Mouse (Mus musculus): ENCODE results near the gene Col6a3.

DNA sequence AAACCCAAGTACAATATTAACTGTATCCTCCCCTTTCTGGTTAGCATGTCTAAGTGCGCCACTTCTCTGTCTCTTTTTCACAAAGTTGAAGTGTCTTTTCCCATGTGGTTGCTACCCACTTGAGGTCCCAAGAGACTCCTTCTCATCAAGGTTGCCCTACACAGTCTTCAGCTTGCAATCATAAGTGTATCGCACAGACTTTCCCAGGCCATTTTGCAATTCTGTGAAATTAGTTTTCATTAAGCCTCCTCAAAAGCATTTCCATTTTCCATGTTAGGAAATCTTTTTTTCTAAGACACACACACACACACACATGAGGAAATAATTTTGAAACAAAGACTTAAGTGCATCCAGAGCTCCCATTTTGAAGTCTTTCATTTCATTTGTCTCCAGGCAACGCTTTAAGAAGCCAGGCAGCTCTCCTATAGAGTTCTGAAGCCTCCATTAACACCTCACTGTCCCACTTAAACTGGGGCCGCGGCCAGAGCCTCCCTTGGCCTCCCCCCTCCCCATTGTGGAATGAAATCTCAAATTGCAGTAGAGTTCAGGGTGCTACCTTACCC is 7.5 kb downstream of the Col6a3 start:
- TF ChIP-seq CTCF (IDR thresholded peaks at IDR 0.05; ENCODE audit: borderline replicate concordance, insufficient read depth, low read depth, low read length), result no peak
- no peak for TF ChIP-seq POLR2A (IDR thresholded peaks at IDR 0.05; ENCODE audit: borderline replicate concordance, insufficient read depth, low read length)
